Mouse (Mus musculus): ENCODE results near the gene Kdm4a. TPM values are rescaled to one million over a fixed set of nuclear protein-coding genes. Genes with fewer than 3 reads are reported as not detected.
A peak's percentile ranks its signal among the peaks of the same experiment; 100 is the strongest.

Gene Kdm4a
- polyA plus RNA-seq, 1 experiment from 2014 or later = 27.1 TPM

GRCm38 (mm10) chr4:118109649-118110048, 70.2 kb downstream of the Kdm4a start:
- peak overlapping the region; percentile 71; the same call in 1 of the 2 replicates for H3K27ac ChIP-seq (ENCODE audit: low read length)
- peaks cover 15% of the 10 kb centered on the region for H3K4me1 ChIP-seq (ENCODE audit: control insufficient read depth, insufficient read depth, low read length)
- no peaks in the 10 kb centered on the region for H3K9me3 ChIP-seq (replicated peaks; ENCODE audit: control insufficient read depth, low read length)
- 46% methylated on average over 13 of the region's 13 CpGs for WGBS
- ATAC-seq (ENCODE audit: insufficient read depth, low FRiP score) = no peak
- no peaks in the 10 kb centered on the region for H3K27me3 ChIP-seq (ENCODE audit: control insufficient read depth, insufficient read depth, low read length)
- 0 out of 2 replicates have a peak overlapping the region, but pooled peaks have one; percentile 5 for H3K9ac ChIP-seq (ENCODE audit: low read length)
- no peak overlapping the region for H3K4me2 ChIP-seq (ENCODE audit: low read depth, low read length)
- no peaks in the 10 kb centered on the region for H3K36me3 ChIP-seq (ENCODE audit: control insufficient read depth, insufficient read depth, low read length)
- no peak overlapping the region for H3K4me3 ChIP-seq (replicated peaks; ENCODE audit: low read length)

GRCm38 (mm10) chr4:118108779-118109178, 71.1 kb downstream of the Kdm4a start:
- WGBS = 29% methylated on average over 7 of the region's 7 CpGs
- H3K4me2 ChIP-seq (ENCODE audit: low read depth, low read length) = peak overlapping the region; percentile 7; the same call in 1 of the 2 replicates

DNA sequence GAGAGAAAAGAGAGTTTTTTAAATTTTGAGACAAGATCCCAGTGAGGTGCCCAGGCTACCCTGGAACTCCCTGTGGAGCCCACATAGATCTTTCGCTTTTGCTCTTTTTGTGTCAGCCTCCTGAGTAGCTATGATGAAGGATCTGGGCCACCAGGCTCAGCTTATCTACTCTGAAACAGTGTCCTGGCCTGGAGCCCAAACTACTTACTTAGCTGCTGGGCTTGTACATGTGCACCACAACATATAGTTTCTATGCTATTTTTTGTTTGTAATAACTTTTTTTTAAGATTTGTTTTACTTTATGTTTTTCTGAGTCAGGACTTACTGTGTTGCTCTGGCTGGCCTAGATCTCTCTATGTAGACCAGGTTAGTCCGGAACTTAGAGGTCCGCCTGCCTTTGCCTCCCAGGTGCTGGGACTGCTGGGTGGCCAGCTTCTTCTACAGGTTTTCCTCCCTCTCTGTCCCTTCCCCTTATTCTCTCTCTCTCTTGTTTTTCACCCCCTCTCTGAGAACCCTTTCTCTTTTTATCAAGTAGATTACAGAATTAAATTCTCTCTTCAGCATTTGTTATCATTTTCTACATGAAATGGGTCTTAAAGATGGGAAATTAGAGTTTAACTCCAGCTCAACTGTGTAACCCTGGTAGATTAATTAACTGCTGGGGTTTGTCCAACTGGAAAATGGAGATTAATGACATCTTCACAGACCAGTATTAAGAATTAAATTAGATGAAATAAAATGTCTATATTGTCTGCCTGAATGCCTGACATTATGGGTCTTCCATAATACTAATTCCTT, 74.4 kb downstream of the Kdm4a start:
- ATAC-seq (ENCODE audit: insufficient read depth, low FRiP score) = no peak

More at GRCm38 (mm10) chr4:118108779-118109178, 71.1 kb downstream of the Kdm4a start:
- Histone ChIP-seq H3K27me3 (ENCODE audit: control insufficient read depth, insufficient read depth, low read length) (no peaks in the 10 kb centered on the region), H3K36me3 (ENCODE audit: control insufficient read depth, insufficient read depth, low read length) (no peaks in the 10 kb centered on the region), H3K27ac (ENCODE audit: low read length) (0 out of 2 replicates have a peak overlapping the region, but pooled peaks have one; percentile 71), H3K4me3 (replicated peaks; ENCODE audit: low read length) (no peak overlapping the region), H3K4me1 (ENCODE audit: control insufficient read depth, insufficient read depth, low read length) (peaks cover 15% of the 10 kb centered on the region), H3K9me3 (replicated peaks; ENCODE audit: control insufficient read depth, low read length) (no peaks in the 10 kb centered on the region), H3K9ac (ENCODE audit: low read length) (no peak overlapping the region)
- ATAC-seq (ENCODE audit: insufficient read depth, low FRiP score) = peak; percentile 85

DNA sequence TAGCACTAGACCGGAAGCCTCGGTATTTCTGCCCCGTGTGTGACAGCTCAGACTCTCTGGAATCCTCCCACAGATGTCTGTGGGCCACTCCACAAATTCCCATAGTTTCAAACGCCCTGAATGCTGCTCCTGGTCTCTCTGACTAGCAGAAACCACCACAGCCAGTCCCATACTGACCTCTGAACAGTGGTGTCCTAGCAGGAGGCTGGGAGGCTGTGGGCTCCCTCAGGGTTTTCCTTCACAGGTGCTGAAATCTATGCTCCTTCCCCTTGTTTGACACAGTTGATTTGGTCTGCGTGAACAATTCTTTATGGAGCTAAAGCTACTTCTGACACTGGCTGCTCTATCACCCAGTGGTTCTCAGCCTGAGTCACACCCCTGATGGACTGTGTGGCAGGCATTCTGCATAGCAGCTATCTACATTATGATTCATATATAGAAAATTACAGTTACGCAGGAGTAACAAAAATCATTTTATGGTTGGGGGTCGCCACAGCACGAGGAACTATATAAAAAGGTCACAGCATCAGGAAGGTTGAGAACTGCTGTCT, 76.5 kb downstream of the Kdm4a start:
- H3K27me3 ChIP-seq (ENCODE audit: control insufficient read depth, insufficient read depth, low read length) = no peaks in the 10 kb centered on the region
- no peak overlapping the region for H3K4me2 ChIP-seq (ENCODE audit: low read depth, low read length)
- H3K4me1 ChIP-seq (ENCODE audit: control insufficient read depth, insufficient read depth, low read length) = 0 out of 2 replicates have a peak, but pooled peaks cover under 1% of the 10 kb centered on the region
- no peak for ATAC-seq (ENCODE audit: insufficient read depth, low FRiP score)
- no peaks in the 10 kb centered on the region for H3K9me3 ChIP-seq (replicated peaks; ENCODE audit: control insufficient read depth, low read length)
- no peaks in the 10 kb centered on the region for H3K36me3 ChIP-seq (ENCODE audit: control insufficient read depth, insufficient read depth, low read length)
- H3K9ac ChIP-seq (ENCODE audit: low read length) = no peak overlapping the region
- no peak overlapping the region for H3K4me3 ChIP-seq (replicated peaks; ENCODE audit: low read length)
- 76% methylated on average over 8 of the region's 8 CpGs for WGBS
- no peak overlapping the region for H3K27ac ChIP-seq (ENCODE audit: low read length)

More for the DNA sequence above, 74.4 kb downstream of the Kdm4a start:
- Histone ChIP-seq H3K4me1 (ENCODE audit: control insufficient read depth, insufficient read depth, low read length) (peaks cover 15% of the 10 kb centered on the region), H3K4me2 (ENCODE audit: low read depth, low read length) (no peak overlapping the region), H3K9me3 (replicated peaks; ENCODE audit: control insufficient read depth, low read length) (no peaks in the 10 kb centered on the region), H3K36me3 (ENCODE audit: control insufficient read depth, insufficient read depth, low read length) (no peaks in the 10 kb centered on the region), H3K9ac (ENCODE audit: low read length) (no peak overlapping the region), H3K4me3 (replicated peaks; ENCODE audit: low read length) (no peak overlapping the region), H3K27me3 (ENCODE audit: control insufficient read depth, insufficient read depth, low read length) (no peaks in the 10 kb centered on the region), H3K27ac (ENCODE audit: low read length) (no peak overlapping the region)
- WGBS = 88% methylated on average over 3 of the region's 3 CpGs

DNA sequence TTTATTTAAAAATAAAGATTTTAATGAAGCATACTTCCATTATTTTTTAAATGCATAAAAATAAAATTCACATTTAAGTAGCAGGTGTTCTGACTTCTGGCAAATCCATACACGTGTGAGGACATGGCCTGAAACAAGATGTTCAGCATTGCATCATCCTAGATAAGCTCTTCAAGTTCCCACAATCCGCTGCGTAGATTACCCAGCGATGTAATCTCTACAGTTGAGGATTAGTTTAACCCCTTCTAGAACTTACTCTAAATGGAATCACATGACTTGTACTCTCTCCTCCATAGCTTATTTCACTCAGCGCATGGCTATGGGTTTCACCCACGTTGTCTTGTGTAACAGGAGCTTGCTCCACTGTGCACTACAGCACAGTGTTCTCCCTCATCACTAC, 78.3 kb downstream of the Kdm4a start:
- no peak for ATAC-seq (ENCODE audit: insufficient read depth, low FRiP score)
- WGBS = 74% methylated on average over 6 of the region's 6 CpGs

GRCm38 (mm10) chr4:118099637-118100364, 80.0 kb downstream of the Kdm4a start:
- ATAC-seq (ENCODE audit: insufficient read depth, low FRiP score) = no peak
- Histone ChIP-seq H3K27ac (ENCODE audit: low read length) (no peak overlapping the region), H3K9me3 (replicated peaks; ENCODE audit: control insufficient read depth, low read length) (no peaks in the 10 kb centered on the region), H3K4me3 (replicated peaks; ENCODE audit: low read length) (no peak overlapping the region), H3K4me1 (ENCODE audit: control insufficient read depth, insufficient read depth, low read length) (no peaks in the 10 kb centered on the region), H3K9ac (ENCODE audit: low read length) (no peak overlapping the region), H3K4me2 (ENCODE audit: low read depth, low read length) (no peak overlapping the region), H3K27me3 (ENCODE audit: control insufficient read depth, insufficient read depth, low read length) (no peaks in the 10 kb centered on the region), H3K36me3 (ENCODE audit: control insufficient read depth, insufficient read depth, low read length) (no peaks in the 10 kb centered on the region)
- 87% methylated on average over 8 of the region's 8 CpGs for WGBS

More for the DNA sequence above, 78.3 kb downstream of the Kdm4a start:
- H3K27me3 ChIP-seq (ENCODE audit: control insufficient read depth, insufficient read depth, low read length) = no peaks in the 10 kb centered on the region
- H3K9ac ChIP-seq (ENCODE audit: low read length) = no peak overlapping the region
- H3K27ac ChIP-seq (ENCODE audit: low read length) = no peak overlapping the region
- H3K4me1 ChIP-seq (ENCODE audit: control insufficient read depth, insufficient read depth, low read length) = no peaks in the 10 kb centered on the region
- H3K9me3 ChIP-seq (replicated peaks; ENCODE audit: control insufficient read depth, low read length) = no peaks in the 10 kb centered on the region
- no peak overlapping the region for H3K4me2 ChIP-seq (ENCODE audit: low read depth, low read length)
- H3K4me3 ChIP-seq (replicated peaks; ENCODE audit: low read length) = no peak overlapping the region
- H3K36me3 ChIP-seq (ENCODE audit: control insufficient read depth, insufficient read depth, low read length) = no peaks in the 10 kb centered on the region

DNA sequence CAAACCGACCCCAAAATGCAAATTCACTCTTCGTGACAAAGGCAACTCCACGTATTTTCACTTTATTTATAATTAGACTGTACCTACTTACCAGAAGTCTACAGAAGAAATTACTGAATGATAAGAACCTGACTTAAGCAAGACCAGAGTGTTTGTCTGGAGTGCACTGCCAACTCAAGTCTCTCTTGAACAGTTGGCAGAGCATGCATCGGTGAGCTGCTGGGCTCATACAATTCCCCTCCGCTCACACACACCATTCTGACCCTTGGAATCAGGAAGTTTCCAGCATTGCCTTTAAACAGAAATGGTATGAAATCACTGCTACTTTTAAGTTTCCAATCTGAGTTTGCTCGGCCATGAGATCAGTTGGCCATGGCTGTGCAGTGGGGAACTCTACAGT, 81.3 kb downstream of the Kdm4a start:
- Histone ChIP-seq H3K36me3 (ENCODE audit: control insufficient read depth, insufficient read depth, low read length) (no peaks in the 10 kb centered on the region), H3K4me3 (replicated peaks; ENCODE audit: low read length) (no peak overlapping the region), H3K4me2 (ENCODE audit: low read depth, low read length) (no peak overlapping the region), H3K27me3 (ENCODE audit: control insufficient read depth, insufficient read depth, low read length) (no peaks in the 10 kb centered on the region), H3K9ac (ENCODE audit: low read length) (no peak overlapping the region), H3K27ac (ENCODE audit: low read length) (no peak overlapping the region), H3K9me3 (replicated peaks; ENCODE audit: control insufficient read depth, low read length) (no peaks in the 10 kb centered on the region), H3K4me1 (ENCODE audit: control insufficient read depth, insufficient read depth, low read length) (no peaks in the 10 kb centered on the region)
- no peak for ATAC-seq (ENCODE audit: insufficient read depth, low FRiP score)
- 92% methylated on average over 6 of the region's 6 CpGs for WGBS

DNA sequence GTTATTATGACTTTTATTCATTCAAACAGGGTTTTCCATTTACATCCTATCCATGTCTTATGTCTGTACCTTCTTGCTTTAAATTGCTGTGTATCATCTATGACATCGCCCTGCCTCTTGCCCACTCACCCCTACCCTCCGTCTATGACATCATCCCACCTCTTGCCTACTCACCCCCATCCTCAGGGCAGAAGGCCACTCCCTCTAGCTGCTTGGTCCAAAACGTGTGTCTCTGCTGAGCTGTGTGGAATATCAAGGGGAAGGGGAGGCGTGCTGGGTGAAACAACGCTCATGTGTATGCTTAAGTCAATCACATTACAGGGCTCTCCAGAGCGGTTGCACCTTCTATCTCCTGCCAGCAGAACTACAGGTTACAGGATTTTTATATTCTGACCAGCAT, 83.8 kb downstream of the Kdm4a start:
- H3K9ac ChIP-seq (ENCODE audit: low read length) = no peak overlapping the region
- no peaks in the 10 kb centered on the region for H3K36me3 ChIP-seq (ENCODE audit: control insufficient read depth, insufficient read depth, low read length)
- WGBS = 62% methylated on average over 6 of the region's 6 CpGs
- no peaks in the 10 kb centered on the region for H3K4me1 ChIP-seq (ENCODE audit: control insufficient read depth, insufficient read depth, low read length)
- H3K27me3 ChIP-seq (ENCODE audit: control insufficient read depth, insufficient read depth, low read length) = no peaks in the 10 kb centered on the region
- no peak overlapping the region for H3K4me2 ChIP-seq (ENCODE audit: low read depth, low read length)
- no peak for ATAC-seq (ENCODE audit: insufficient read depth, low FRiP score)
- H3K27ac ChIP-seq (ENCODE audit: low read length) = no peak overlapping the region
- H3K4me3 ChIP-seq (replicated peaks; ENCODE audit: low read length) = no peak overlapping the region
- no peaks in the 10 kb centered on the region for H3K9me3 ChIP-seq (replicated peaks; ENCODE audit: control insufficient read depth, low read length)

Measured in stomach, embryonic 16.5 days (tissue).